Mouse (Mus musculus) hindbrain, embryonic 12.5 days (tissue): ENCODE data around the gene Mmrn2. TPM values are rescaled to one million over a fixed set of nuclear protein-coding genes. Genes with fewer than 3 reads are reported as not detected.
"Not testable (repeated sequence)": the region's sequence is repeated elsewhere in the genome, so short reads cannot be mapped to it uniquely, and the experiment has no call there.

ENCODE experiments used
- ATAC-seq: fragments of 200-750 bp; cut with Nextera tagmentation; 2 replicates; pipeline ENCODE4 v1.8.0; 2017; ENCODE audit warnings: moderate TSS enrichment; ENCODE audit not compliant: low FRiP score
- H3K27ac ChIP-seq: fragments of 300-500 bp; sonication (generic); 2 replicates; pipeline ENCODE4 v1.5.1; 2016; ENCODE audit warnings: mild to moderate bottlenecking
- H3K27me3 ChIP-seq: fragments of 300-500 bp; sonication (generic); 2 replicates; pipeline ENCODE4 v1.6.1; 2016; ENCODE audit warnings: mild to moderate bottlenecking
- H3K36me3 ChIP-seq: fragments of 300-500 bp; sonication (generic); 2 replicates; pipeline ENCODE4 v1.6.1; 2016; ENCODE audit warnings: mild to moderate bottlenecking
- H3K4me1 ChIP-seq: fragments of 300-500 bp; sonication (generic); 2 replicates; pipeline ENCODE4 v1.6.1; 2016
- H3K4me2 ChIP-seq: fragments of 300-500 bp; sonication (generic); replicated peaks from 2 replicates; pipeline ENCODE4 v1.6.1; 2016; ENCODE audit warnings: mild to moderate bottlenecking
- H3K4me3 ChIP-seq: fragments of 300-500 bp; sonication (generic); 2 replicates; pipeline ENCODE4 v1.5.1; 2016; ENCODE audit warnings: mild to moderate bottlenecking
- H3K9ac ChIP-seq: fragments of 300-500 bp; sonication (generic); 2 replicates; pipeline ENCODE4 v1.6.1; 2016; ENCODE audit warnings: mild to moderate bottlenecking, moderate library complexity
- H3K9me3 ChIP-seq: fragments of 300-500 bp; sonication (generic); replicated peaks from 2 replicates; pipeline ENCODE4 v1.6.1; 2016; ENCODE audit warnings: mild to moderate bottlenecking
- WGBS: fragments of 180-500 bp; shearing (Covaris S2); methylation state at CpG from one replicate; pipeline ENCODE4 v1.1.7; 2016; 5-methylcytosine and 5-hydroxymethylcytosine counted together
- polyA plus RNA-seq: library from polyadenylated mRNA; unstranded; fragments of >200 nt; fragmentation: Nextera tagmentation; extraction: Ambion mirVana; gene quantifications from 2 replicates; pipeline ENCODE4 v1.2.1, GENCODE M21; 2016

Gene Mmrn2
- polyA plus RNA-seq, 1 experiment from 2014 or later: 7.0 TPM

DNA sequence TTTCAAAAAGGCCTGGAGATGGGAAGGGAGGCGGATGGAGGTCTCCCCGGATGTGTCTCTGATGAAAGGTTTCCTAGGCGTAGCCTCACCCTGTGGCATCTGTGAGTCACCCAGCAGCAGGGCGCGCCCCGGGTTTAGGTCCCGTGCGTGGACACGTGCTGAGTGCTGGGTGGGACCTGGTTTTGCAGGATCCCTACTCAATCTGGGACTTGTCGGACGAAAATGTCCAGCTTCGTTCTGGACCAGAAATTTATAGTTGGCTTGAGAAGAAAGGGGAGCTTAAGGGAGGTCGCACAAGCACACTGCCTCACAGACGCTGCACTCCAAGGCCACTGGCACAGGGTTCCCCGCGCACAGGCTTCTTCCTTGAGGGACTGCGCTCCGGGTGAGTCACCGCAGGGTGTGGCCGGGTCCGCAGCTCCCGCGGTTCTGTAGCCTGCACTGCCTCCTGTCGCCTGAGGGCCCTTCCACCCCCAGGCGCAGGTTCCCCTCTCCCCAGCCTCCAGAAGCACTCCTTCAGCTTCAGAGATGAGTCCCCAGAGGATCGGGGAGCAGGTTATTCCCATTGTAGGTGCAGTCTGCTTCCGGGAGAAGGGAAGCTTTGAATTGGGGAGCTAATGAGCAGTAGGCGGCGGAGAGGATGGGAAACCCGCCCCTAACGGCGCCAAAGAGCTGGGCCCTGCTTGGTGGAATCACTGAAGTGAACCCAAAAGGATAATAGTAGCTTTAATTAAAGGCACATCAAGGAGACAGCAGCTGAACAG is 11.6 kb upstream of the Mmrn2 start:
- WGBS: 2% methylated on average over 32 of the region's 32 CpGs
- Histone ChIP-seq H3K4me2 (peak overlapping the region; percentile 71), H3K27ac (no peak overlapping the region), H3K27me3 (peaks cover 4% of the 10 kb centered on the region; the same call in 1 of the 2 replicates), H3K4me1 (peaks cover 8% of the 10 kb centered on the region; the same call in 1 of the 2 replicates), H3K36me3 (no peaks in the 10 kb centered on the region), H3K4me3 (peak overlapping the region; percentile 41), H3K9me3 (no peaks in the 10 kb centered on the region), H3K9ac (peak overlapping the region; percentile 63)
- peak; percentile 87 for ATAC-seq

DNA sequence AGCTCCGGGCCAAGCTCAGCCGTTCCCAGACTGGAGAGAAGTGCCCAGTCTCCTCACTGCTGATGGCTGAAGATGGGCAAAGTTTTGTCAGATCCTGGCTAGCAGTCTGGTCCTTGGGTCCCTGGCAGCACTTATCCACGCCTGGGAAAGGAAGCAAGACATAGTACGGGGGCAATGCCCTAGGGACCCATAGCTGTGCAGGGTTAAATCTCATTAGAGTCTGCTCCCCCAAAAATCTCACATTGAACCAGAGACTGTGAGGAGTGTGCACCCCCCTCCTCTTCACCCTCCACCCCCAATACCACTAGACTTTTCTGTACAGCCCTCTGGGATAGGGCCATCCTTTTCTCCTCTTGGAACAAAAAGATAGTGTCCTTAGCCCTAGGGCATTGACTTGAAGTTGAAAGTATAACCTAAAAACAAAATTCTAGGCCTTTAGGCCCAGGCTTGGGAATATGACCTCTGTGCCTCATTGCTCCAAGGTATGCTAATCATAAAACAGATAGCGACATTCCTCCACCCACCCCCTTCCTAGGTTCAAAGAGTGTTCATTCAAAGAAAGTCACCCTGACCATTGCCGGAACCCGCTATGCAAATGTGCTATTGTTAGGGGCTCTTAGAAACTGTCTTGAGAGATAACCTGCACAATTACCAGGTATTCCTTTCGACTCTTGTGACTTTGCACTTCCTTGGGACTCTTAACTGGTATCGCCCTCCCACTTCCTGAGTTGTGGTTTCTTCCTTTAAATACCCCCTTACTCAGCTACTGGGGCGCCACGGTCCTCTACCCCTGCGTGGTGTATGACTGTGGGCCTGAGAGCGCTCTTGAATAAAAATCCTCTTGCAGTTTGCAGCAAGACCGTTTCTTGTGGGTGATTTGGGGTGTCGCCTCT is 10.8 kb upstream of the Mmrn2 start:
- not testable (repeated sequence) for H3K27me3 ChIP-seq, H3K36me3 ChIP-seq, H3K9ac ChIP-seq, H3K27ac ChIP-seq, H3K9me3 ChIP-seq, H3K4me1 ChIP-seq
- Histone ChIP-seq H3K4me3 (peak overlapping the region; percentile 41), H3K4me2 (peak overlapping the region; percentile 71)
- WGBS: 75% methylated on average over 15 of the region's 15 CpGs
- ATAC-seq: peak; percentile 62

DNA sequence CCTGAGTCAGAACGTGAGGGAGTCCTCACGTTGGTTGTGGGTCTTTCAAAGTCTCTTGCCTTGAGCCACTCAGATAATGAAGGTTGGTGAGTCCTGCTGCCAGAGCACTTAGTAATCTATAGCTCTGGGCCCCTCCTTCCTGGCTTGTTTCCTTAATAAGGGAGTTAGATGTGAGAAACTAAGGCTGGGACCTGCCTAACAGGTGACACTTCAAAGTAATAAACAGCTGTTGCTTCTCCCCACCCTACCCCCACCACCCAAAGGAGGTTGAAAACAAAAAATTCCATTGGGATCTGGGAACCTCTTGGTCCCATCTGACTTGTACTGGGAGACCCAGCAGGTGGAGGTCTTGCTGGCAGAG is 10.1 kb upstream of the Mmrn2 start:
- 92% methylated on average over 2 of the region's 2 CpGs for WGBS

DNA sequence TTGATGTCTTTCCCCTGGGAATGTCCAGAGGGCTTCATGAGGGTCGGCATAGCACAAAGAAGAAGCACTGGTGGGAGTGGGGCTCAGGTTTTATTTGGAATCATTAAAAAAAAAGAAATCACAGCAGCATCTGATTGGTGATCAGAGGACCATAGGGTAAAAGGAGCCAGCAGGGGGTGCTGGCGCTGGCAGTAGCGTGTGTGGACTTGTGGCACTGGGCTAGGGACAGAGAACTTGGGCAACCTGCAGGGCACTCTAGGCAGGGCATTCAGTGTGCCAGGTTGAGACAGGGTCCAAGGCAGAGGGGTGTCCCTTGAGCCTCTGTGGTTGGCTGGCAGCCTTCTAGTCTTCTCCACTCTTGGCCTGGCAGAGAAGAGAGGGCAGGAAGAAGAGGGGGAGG is 5.1 kb upstream of the Mmrn2 start:
- WGBS: 54% methylated on average over 3 of the region's 3 CpGs
- Histone ChIP-seq H3K4me1 (peaks cover 8% of the 10 kb centered on the region), H3K9me3 (no peaks in the 10 kb centered on the region), H3K4me2 (no peak overlapping the region), H3K4me3 (no peak overlapping the region), H3K27me3 (no peaks in the 10 kb centered on the region; the same call in 1 of the 2 replicates), H3K27ac (no peak overlapping the region), H3K36me3 (no peaks in the 10 kb centered on the region), H3K9ac (no peak overlapping the region)
- ATAC-seq: no peak

More for the DNA sequence above, 10.1 kb upstream of the Mmrn2 start:
- Histone ChIP-seq H3K9ac (no peak overlapping the region), H3K9me3 (no peaks in the 10 kb centered on the region), H3K4me3 (no peak overlapping the region), H3K27ac (no peak overlapping the region), H3K4me1 (peaks cover 8% of the 10 kb centered on the region; the same call in 1 of the 2 replicates), H3K36me3 (no peaks in the 10 kb centered on the region), H3K27me3 (peaks cover 4% of the 10 kb centered on the region; the same call in 1 of the 2 replicates), H3K4me2 (no peak overlapping the region)
- no peak for ATAC-seq

DNA sequence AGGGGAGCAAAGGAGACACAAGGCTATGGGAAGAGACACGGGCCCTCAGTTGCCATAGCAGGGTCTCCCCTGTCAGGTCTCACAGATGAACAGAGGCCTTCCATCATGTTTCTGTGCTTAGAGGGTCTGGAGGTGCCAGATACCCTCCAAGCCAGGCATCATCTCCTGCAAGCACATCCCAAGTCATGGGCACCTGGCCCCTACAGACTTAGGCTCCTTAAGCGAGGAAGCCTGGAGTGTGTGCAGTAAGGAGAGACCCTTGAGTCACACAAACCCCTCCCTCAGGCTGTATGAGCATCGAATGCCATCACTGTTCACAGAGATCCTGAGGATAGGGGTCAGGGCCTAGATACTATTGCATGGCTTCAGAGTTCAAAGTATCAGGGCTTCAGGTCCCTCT is 4.3 kb upstream of the Mmrn2 start:
- H3K9me3 ChIP-seq: no peaks in the 10 kb centered on the region
- no peaks in the 10 kb centered on the region for H3K36me3 ChIP-seq
- H3K27ac ChIP-seq: no peak overlapping the region
- 89% methylated on average over 3 of the region's 3 CpGs for WGBS
- no peak overlapping the region for H3K4me3 ChIP-seq
- no peak for ATAC-seq
- no peaks in the 10 kb centered on the region for H3K27me3 ChIP-seq
- H3K9ac ChIP-seq: no peak overlapping the region
- peaks cover 8% of the 10 kb centered on the region for H3K4me1 ChIP-seq
- no peak overlapping the region for H3K4me2 ChIP-seq

DNA sequence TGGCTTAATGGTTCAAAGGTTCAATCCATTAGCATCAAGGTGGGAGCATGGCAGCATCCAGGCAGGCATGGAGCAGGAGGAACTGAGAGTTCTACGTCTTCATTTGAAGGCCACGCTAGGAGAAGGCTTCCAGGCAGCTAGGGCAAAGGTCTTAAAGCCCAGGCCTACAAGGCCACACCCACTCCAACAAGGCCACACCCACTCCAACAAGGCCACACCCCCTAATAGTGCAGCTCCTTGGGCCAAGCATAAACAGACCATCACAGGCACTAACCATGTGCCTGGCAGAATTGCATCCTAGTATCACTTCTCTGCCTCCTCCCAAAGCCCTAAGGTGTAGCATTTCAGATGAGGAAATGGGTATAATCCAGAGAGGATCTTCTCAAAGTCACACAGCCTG is 3.5 kb upstream of the Mmrn2 start:
- no peak for ATAC-seq
- Histone ChIP-seq H3K4me3 (no peak overlapping the region), H3K27ac (no peak overlapping the region), H3K9me3 (no peaks in the 10 kb centered on the region), H3K4me1 (peaks cover 8% of the 10 kb centered on the region), H3K27me3 (no peaks in the 10 kb centered on the region), H3K36me3 (no peaks in the 10 kb centered on the region), H3K9ac (no peak overlapping the region), H3K4me2 (peak overlapping the region; percentile 12; the same call in 1 of the 2 replicates)
- 75% methylated on average over 2 of the region's 2 CpGs for WGBS

DNA sequence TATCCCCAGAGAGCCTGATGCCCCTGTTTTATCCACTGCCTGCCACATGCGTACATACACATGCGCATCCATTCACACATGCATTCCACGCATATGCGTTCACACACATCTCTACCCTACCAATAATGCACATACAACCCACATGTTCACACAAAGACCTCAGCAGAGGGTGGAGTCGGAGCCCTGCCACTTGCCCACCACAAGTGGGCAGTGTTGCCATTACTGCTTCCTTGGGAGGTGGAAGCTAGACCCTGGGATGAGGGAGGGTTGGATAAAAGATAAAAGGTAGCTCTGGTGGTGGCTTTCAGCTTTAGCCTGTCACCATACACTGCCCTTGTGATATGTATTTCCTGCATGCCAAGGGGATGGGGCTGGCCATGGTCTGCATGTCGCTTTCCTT is 2.6 kb upstream of the Mmrn2 start:
- Histone ChIP-seq H3K27me3 (no peaks in the 10 kb centered on the region), H3K4me2 (peak overlapping the region; percentile 12; the same call in 1 of the 2 replicates), H3K36me3 (no peaks in the 10 kb centered on the region), H3K4me3 (no peak overlapping the region), H3K9me3 (no peaks in the 10 kb centered on the region), H3K27ac (no peak overlapping the region), H3K9ac (no peak overlapping the region), H3K4me1 (peaks cover 8% of the 10 kb centered on the region)
- 79% methylated on average over 6 of the region's 6 CpGs for WGBS
- ATAC-seq: no peak

DNA sequence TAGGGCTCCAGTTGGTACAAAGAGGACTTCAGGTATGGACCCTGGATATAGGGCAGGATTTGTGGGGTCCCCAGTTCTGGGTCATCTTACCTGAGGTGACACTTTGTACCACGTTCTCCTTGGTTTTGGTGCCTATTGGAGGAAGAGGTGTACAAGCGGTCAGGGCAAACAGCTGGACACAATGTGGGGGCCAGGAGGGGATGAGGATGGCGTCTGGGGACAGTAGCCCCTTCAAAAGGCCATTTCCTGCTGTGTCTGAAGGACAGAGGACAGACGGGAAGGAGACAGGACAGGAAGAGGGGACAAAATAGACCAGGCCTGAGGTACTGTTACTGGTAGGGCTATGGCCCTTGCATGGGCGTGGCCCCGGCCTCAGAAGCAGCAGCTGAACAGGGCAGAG is 1.7 kb upstream of the Mmrn2 start:
- Histone ChIP-seq H3K4me3 (peak overlapping the region; percentile 13; the same call in 1 of the 2 replicates), H3K27me3 (no peaks in the 10 kb centered on the region), H3K36me3 (no peaks in the 10 kb centered on the region), H3K4me1 (peaks cover 15% of the 10 kb centered on the region), H3K9me3 (no peaks in the 10 kb centered on the region), H3K9ac (no peak overlapping the region), H3K4me2 (peak overlapping the region; percentile 21), H3K27ac (peak overlapping the region; percentile 66; the same call in 1 of the 2 replicates)
- ATAC-seq: no peak
- 82% methylated on average over 6 of the region's 6 CpGs for whole genome bisulfite sequencing

DNA sequence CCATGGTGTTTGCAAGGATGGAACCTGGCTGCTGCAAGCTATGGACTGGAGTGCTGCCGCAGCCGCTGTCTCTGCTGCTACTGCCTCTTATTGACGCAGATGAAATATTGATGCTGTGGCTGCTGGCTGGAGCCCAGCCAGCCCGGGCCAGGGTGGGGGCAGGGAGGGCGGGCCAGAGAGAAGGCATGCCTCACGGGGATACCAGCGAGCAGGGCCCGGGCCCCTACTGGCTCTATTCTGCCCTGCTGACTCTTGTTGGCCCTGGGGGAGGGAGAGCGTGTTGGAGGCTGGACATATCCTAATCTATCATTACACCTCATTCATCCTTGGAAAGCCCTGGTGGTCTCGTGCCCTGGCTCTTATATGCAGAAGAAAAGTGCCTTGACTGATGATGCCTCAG is 688 bp upstream of the Mmrn2 start, which contains the start of gene Sncg:
Gene Sncg, minus strand, starts transcription at position 213 of the 400 bp plus-strand sequence.
- H3K36me3 ChIP-seq: no peaks in the 10 kb centered on the region
- peak within 1 kb of the TSS; percentile 21; the same call in 1 of the 2 replicates for H3K4me2 ChIP-seq
- H3K27me3 ChIP-seq: no peaks in the 10 kb centered on the region
- 0 out of 2 replicates have a peak within 1 kb of the TSS, but pooled peaks have one; percentile 10 for H3K9ac ChIP-seq
- peak within 1 kb of the TSS; percentile 66 for H3K27ac ChIP-seq
- H3K4me1 ChIP-seq: peaks cover 21% of the 10 kb centered on the region
- WGBS: 38% methylated on average over 10 of the region's 10 CpGs
- peak; percentile 61 for ATAC-seq
- H3K9me3 ChIP-seq: no peaks in the 10 kb centered on the region
- peak within 1 kb of the TSS; percentile 13 for H3K4me3 ChIP-seq

DNA sequence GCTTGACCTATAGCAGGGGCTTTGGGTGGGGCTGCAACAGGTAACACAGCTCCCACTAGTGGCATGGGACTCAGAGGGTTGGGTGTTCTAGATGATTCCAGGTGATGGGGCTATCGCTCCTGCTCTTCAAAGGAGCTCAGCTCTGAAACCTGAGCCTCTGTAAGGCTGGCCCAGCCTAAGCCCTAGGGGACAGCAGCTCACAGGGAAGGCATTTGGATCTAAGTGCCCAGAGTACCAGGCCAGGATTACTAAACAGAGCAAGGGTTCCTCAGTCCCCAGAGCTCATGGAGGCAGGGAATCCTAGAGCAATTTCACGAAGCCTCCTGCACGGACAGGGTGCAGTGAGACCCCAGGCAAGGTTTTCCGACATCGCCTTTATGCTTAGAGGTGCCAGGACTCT is 676 bp downstream of the Mmrn2 start:
- no peaks in the 10 kb centered on the region for H3K36me3 ChIP-seq
- no peaks in the 10 kb centered on the region for H3K27me3 ChIP-seq
- 84% methylated on average over 5 of the region's 5 CpGs for WGBS
- no peak overlapping the region for H3K4me2 ChIP-seq
- no peaks in the 10 kb centered on the region for H3K9me3 ChIP-seq
- no peak overlapping the region for H3K27ac ChIP-seq
- no peak for ATAC-seq
- H3K9ac ChIP-seq: no peak overlapping the region
- H3K4me3 ChIP-seq: no peak overlapping the region
- H3K4me1 ChIP-seq: peaks cover 21% of the 10 kb centered on the region

DNA sequence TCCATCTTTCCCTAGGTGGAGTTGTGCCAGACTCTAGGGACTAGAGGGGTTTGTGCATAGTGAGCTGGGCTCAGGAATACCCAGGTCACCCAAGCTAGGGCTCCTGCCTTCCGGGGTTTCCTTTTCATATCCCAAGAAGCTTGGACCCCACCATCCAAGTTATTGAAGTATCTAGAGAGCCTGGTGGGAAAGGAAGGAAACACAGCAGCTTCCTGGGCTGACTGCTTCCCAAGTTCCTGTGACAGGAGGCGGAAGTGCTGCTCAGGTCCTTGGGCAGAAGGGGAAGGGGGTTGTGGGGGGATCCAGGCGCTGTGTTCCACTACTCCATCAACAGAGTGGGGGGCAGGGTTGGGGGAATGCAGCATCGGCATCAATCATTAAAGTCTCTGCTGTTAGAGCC is 1.9 kb downstream of the Mmrn2 start:
- no peaks in the 10 kb centered on the region for H3K27me3 ChIP-seq
- no peak overlapping the region for H3K27ac ChIP-seq
- WGBS: 75% methylated on average over 4 of the region's 4 CpGs

More for the DNA sequence above, 1.9 kb downstream of the Mmrn2 start:
- Histone ChIP-seq H3K4me2 (no peak overlapping the region), H3K4me1 (peaks cover 21% of the 10 kb centered on the region), H3K9me3 (no peaks in the 10 kb centered on the region), H3K4me3 (no peak overlapping the region), H3K36me3 (no peaks in the 10 kb centered on the region), H3K9ac (no peak overlapping the region)
- no peak for ATAC-seq
